Mouse (Mus musculus) testis, postnatal 14 days (tissue): Measurements from ENCODE around the gene Faf2.

ENCODE experiments used
- DNase-seq: peaks from one replicate; pipeline ENCODE4 v3.0.0; 2021; ENCODE audit warnings: low spot score

The Faf2 gene

GRCm38 (mm10) chr13:54680184-54680853, 58.7 kb downstream of the Faf2 start:
- no peak for DNase-seq

- no peak for DNase-seq
These were observed 59.7 kb downstream of the Faf2 start for GRCm38 (mm10) chr13:54681291-54681690.

- no peak for DNase-seq
These were observed 61.7 kb downstream of the Faf2 start for GRCm38 (mm10) chr13:54683301-54683700.

- DNase-seq = peak; percentile 61
These were observed 62.7 kb downstream of the Faf2 start for GRCm38 (mm10) chr13:54684140-54684896.

GRCm38 (mm10) chr13:54685174-54685573, 63.6 kb downstream of the Faf2 start:
- no peak for DNase-seq

- no peak for DNase-seq
These were observed 64.8 kb downstream of the Faf2 start for GRCm38 (mm10) chr13:54686139-54687053.

- peak; percentile 81 for DNase-seq
These were observed 65.5 kb downstream of the Faf2 start for GRCm38 (mm10) chr13:54687096-54687495.

- DNase-seq = peak; percentile 96
These were observed 66.2 kb downstream of the Faf2 start for GRCm38 (mm10) chr13:54687575-54688424.

- no peak for DNase-seq
These were observed 68.7 kb downstream of the Faf2 start for GRCm38 (mm10) chr13:54690151-54690740.

GRCm38 (mm10) chr13:54691737-54692136, 70.2 kb downstream of the Faf2 start:
- DNase-seq = no peak

- DNase-seq = no peak
These were observed 71.3 kb downstream of the Faf2 start for GRCm38 (mm10) chr13:54692711-54693557.

GRCm38 (mm10) chr13:54693558-54694347, 72.2 kb downstream of the Faf2 start, which contains the start of gene Rnf44:
Gene Rnf44, minus strand, starts transcription at chr13:54693907.
- peak; percentile 99 for DNase-seq

- DNase-seq = peak; percentile 90
These were observed 72.9 kb downstream of the Faf2 start for GRCm38 (mm10) chr13:54694348-54695060.

- no peak for DNase-seq
These were observed 74.1 kb downstream of the Faf2 start for GRCm38 (mm10) chr13:54695479-54696230.

- DNase-seq = no peak
These were observed 79.7 kb downstream of the Faf2 start, which contains the start of gene Cdhr2 for GRCm38 (mm10) chr13:54701243-54701642. Gene Cdhr2, plus strand, starts transcription at chr13:54701461.

- no peak for DNase-seq
These were observed 80.9 kb downstream of the Faf2 start for GRCm38 (mm10) chr13:54702507-54702906.

GRCm38 (mm10) chr13:54704890-54705289, 83.3 kb downstream of the Faf2 start:
- DNase-seq = no peak

- DNase-seq = no peak
These were observed 89.3 kb downstream of the Faf2 start for GRCm38 (mm10) chr13:54710866-54711265.
